Mouse (Mus musculus): ENCODE measurements around the gene Il18.

- TF ChIP-seq CTCF (IDR thresholded peaks at IDR 0.05; ENCODE audit: borderline replicate concordance, insufficient read depth, low read length) (no peak), POLR2A (IDR thresholded peaks at IDR 0.05; ENCODE audit: low read depth, low read length) (no peak)
These were observed 21.3 kb upstream of the Il18 start for GRCm38 (mm10) chr9:50533328-50533727.

All from embryonic fibroblast, embryonic 13.5 days (primary cell).